Mouse (Mus musculus) embryonic fibroblast, embryonic 13.5 days (primary cell): ENCODE measurements at regions not wholly inside any gene's neighbourhood (a gene's known extent, or its start where the extent isn't known, plus 50 kb on each side); places are given as distances from the start of the nearest gene placed in this dataset.

Source experiments
- CTCF ChIP-seq: IDR thresholded peaks from 2 replicates; pipeline ENCODE4 v1.5.1; 2011; ENCODE audit warnings: mild to moderate bottlenecking, control low read depth, low read length, moderate library complexity, borderline replicate concordance; ENCODE audit not compliant: insufficient read depth
- POLR2A ChIP-seq: IDR thresholded peaks from 2 replicates; pipeline ENCODE4 v1.6.1; 2011; ENCODE audit warnings: low read depth, mild to moderate bottlenecking, control low read depth, low read length, moderate library complexity

DNA sequence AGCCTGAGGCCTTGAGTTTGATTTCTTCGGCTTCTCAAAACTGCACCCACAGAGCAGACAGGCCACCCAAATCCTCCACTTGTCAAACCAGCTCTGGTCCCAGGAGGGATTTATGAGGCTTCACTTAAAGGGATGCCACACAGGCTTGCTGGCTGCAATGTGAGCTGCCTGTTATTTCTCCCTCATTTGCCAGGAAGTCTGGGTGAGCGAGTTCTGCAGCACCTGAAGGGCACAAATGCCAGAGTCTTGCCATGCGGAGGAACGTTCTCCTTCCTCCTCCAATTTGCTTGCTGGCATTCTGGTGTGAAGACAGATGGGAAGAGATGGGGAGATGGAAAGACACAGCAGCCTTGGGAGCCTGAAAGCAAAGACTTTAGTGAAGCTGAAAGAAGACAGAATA is 288.6 kb downstream of the Rnf152 start:
- TF ChIP-seq CTCF, result no peak
- no peak for TF ChIP-seq POLR2A
